ENCODE assay signal across 8 mouse cellular contexts in the genomic region with DNA sequence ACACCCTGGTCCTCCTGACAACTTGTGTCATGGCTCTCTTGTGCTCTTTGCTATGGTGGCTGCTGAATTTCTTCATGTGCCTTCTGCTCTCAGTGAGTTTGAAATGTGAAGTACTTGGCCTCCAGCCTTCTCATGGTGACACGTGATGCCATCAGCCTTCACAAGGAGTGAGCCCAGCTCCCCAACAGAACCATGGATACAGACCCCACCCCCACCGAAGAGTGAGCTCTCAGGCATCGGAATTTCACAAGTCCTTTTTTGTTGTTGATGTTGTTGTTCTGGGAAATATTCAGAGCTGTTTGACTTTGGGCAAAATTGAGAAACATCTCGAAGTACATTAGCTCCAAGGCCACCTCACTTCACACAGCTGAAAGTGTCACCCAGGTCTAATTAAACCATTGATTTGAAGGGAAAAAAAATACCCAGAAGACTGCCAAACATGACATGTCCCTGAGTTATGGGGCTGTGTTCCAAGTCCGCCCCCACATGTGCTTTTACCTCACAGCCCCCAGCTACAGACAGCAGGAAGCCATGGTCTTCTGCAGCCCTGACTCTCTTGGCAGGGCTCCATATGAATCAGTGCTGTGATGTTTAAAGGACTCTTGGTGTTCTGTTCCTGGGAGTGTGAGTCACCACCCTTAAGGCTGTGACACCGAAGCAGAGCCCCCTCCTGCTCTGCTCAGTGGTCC.
DNase-seq lines count a peak whose midpoint lies in the region; ATAC-seq lines count a peak whose summit lies in the region.

No protein-coding gene starts in this region.

- H3K4me1 ChIP-seq in forebrain, embryonic 11.5 days (replicated peaks; ENCODE audit: control insufficient read depth, insufficient read depth, low read length), result no peaks in the 10 kb centered on the region

- no peaks in the 10 kb centered on the region for H3K27me3 ChIP-seq in forebrain, embryonic 11.5 days (ENCODE audit: control insufficient read depth, insufficient read depth, low read length)

- H3K4me2 ChIP-seq in forebrain, embryonic 11.5 days (ENCODE audit: low read depth, low read length, severe bottlenecking), result no peak overlapping the region

- H3K9me3 ChIP-seq in forebrain, embryonic 11.5 days (ENCODE audit: control insufficient read depth, low read length), result no peaks in the 10 kb centered on the region

- no peak for ATAC-seq in erythroid progenitor cell, adult 5-6 weeks (replicated peaks; ENCODE audit: low FRiP score, poor library complexity, severe bottlenecking)
- ATAC-seq in forebrain, embryonic 11.5 days (replicated peaks; ENCODE audit: low FRiP score), result no peak

- H3K27ac ChIP-seq in forebrain, embryonic 11.5 days (ENCODE audit: low read depth, low read length), result no peak overlapping the region

- intact Hi-C loops in heart, postnatal 25 days (cut with DNase I), result no loop called here

- H3K9ac ChIP-seq in forebrain, embryonic 11.5 days (ENCODE audit: low read length), result no peak overlapping the region

- 89% methylated on average over 6 of the region's 6 CpGs for WGBS in forebrain, embryonic 11.5 days

- no peaks in the 10 kb centered on the region for H3K36me3 ChIP-seq in forebrain, embryonic 11.5 days (ENCODE audit: control insufficient read depth, insufficient read depth, low read length)

- peak; percentile 83 for DNase-seq in Muller cell, postnatal 12 days (ENCODE audit: inconsistent ontology term)
- DNase-seq in adrenal gland, postnatal 36 days, result peak; percentile 76 to 86
- peak; percentile 14 for DNase-seq in heart, postnatal 25 days (ENCODE audit: low spot score)
- DNase-seq in lung, adult 18-20 months, result peak; percentile 72 to 84
- DNase-seq in gastrocnemius, postnatal 25 days, result no peak
- DNase-seq in forebrain, embryonic 11.5 days (ENCODE audit: low spot score), result no peak
- DNase-seq in embryo, embryonic 11 days, result no peak

- no peak overlapping the region for H3K4me3 ChIP-seq in forebrain, embryonic 11.5 days (ENCODE audit: low read depth, low read length)

Comparison
In these comparisons a context has a peak if more than half of its experiments do, and no peak if none do; other contexts are left out.
1. DNase-seq: peak in Muller cell, postnatal 12 days (single experiment), adrenal gland, postnatal 36 days (2 of 2), heart, postnatal 25 days (single experiment) and lung, adult 18-20 months (2 of 2); none in gastrocnemius, postnatal 25 days (single experiment), forebrain, embryonic 11.5 days (single experiment) and embryo, embryonic 11 days (single experiment).